Comparison of ENCODE assay signal across 15 mouse cellular contexts in the genomic region with DNA sequence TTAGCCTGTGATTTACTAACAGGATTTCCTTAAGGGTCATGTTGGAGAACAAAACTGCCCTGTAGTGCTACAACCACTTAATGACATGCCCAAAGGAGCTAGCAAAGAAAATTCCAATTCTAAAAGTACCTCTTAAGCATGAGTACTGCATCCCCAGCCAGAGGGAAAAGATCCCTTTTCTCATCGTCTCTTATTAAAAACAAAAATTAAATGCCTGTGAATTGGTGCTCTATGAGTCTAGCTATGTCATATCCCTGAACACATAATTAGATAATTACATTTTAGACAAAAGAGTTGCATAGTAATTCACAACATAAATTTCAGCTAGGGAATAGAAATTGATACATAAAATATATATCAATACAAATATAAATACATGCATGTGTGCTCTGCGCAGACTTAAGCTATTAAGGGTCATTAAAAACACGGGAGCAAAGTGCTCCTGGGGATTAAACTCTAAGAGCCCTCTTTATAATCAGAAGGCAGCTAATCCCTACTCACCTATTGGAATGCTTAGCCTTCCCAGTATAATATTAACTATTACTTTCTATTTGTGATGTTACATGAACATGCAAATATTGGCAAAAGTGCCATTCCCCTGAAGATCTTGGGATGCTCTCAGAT.
"Had no signal": no experiment of that assay in that cellular context is flagged by ENCODE, and none has a peak within 500 bp of the region (broad histone marks: within the 10 kb centered on the region; RNA-seq: fewer than 3 reads in every experiment).

No protein-coding gene starts in this region.

- H3K4me2 ChIP-seq: limb, embryonic 13.5 days; liver, embryonic 13.5 days; midbrain, embryonic 12.5 days had no signal

- H3K9me3 ChIP-seq: limb, embryonic 13.5 days; liver, embryonic 13.5 days; midbrain, embryonic 12.5 days had no signal

- H3K27ac ChIP-seq: limb, embryonic 13.5 days; liver, embryonic 13.5 days; midbrain, embryonic 12.5 days had no signal

- H3K4me3 ChIP-seq: limb, embryonic 13.5 days; liver, embryonic 13.5 days; midbrain, embryonic 12.5 days had no signal

- H3K4me1 ChIP-seq: limb, embryonic 13.5 days; liver, embryonic 13.5 days; midbrain, embryonic 12.5 days had no signal

- DNase-seq: kidney, adult 18-20 months; kidney, adult 9 months; kidney, postnatal 14 days; kidney, postnatal 4 days; left cerebral cortex, postnatal 4 days; liver, embryonic 13.5 days; lung, adult 2 months; lung, postnatal 14 days; lung, postnatal 4 days; retina, postnatal 1 day; right cerebral cortex, postnatal 25 days; thymus, adult 18-20 months; thymus, postnatal 36 days had no signal

- H3K36me3 ChIP-seq: limb, embryonic 13.5 days; liver, embryonic 13.5 days; midbrain, embryonic 12.5 days had no signal

- H3K9ac ChIP-seq: limb, embryonic 13.5 days; liver, embryonic 13.5 days; midbrain, embryonic 12.5 days had no signal

- H3K27me3 ChIP-seq: limb, embryonic 13.5 days; liver, embryonic 13.5 days; midbrain, embryonic 12.5 days had no signal
